Mouse (Mus musculus): Measurements from ENCODE around the gene Zfp949.

- no peak for TF ChIP-seq CTCF (IDR thresholded peaks at IDR 0.05; ENCODE audit: low read depth, low read length)
- TF ChIP-seq TAL1 (conservative IDR thresholded peaks at IDR 0.05; ENCODE audit: low read depth, low read length): no peak
- no peak for TF ChIP-seq GATA1 (IDR thresholded peaks at IDR 0.05; ENCODE audit: borderline replicate concordance, low read length)
Observed at GRCm38 (mm10) chr9:88542816-88543215, 5.0 kb upstream of the Zfp949 start.

All from G1E (cell line).